Mouse (Mus musculus): ENCODE data around the gene Galns.

- TF ChIP-seq CTCF (IDR thresholded peaks at IDR 0.05; ENCODE audit: extremely low read depth, insufficient read length, insufficient replicate concordance, low read depth, low read length), result no peak
- no peak for TF ChIP-seq POLR2A (IDR thresholded peaks at IDR 0.05; ENCODE audit: low read depth, low read length)
These were observed 50.1 kb downstream of the Galns start for GRCm38 (mm10) chr8:122561199-122561598.
